Mouse (Mus musculus) C2C12 (cell line): ENCODE measurements around the gene Mgll. TPM values are rescaled to one million over a fixed set of nuclear protein-coding genes. Genes with fewer than 3 reads are reported as not detected.

Source experiments
- H3K27me3 ChIP-seq: one replicate; pipeline ENCODE4 v1.6.1; 2011; ENCODE audit not compliant: control insufficient read depth, insufficient read depth, insufficient read length
- H3K36me3 ChIP-seq: one replicate; pipeline ENCODE4 v1.6.1; 2011; ENCODE audit not compliant: control insufficient read depth, insufficient read depth
- H3K4me3 ChIP-seq: one replicate; pipeline ENCODE4 v1.5.1; 2011; ENCODE audit warnings: mild to moderate bottlenecking, control low read depth; ENCODE audit not compliant: poor library complexity, insufficient read depth, severe bottlenecking
- H3K79me2 ChIP-seq: one replicate; pipeline ENCODE4 v1.6.1; 2011; ENCODE audit not compliant: control insufficient read depth, insufficient read depth
- H3K79me3 ChIP-seq: one replicate; pipeline ENCODE4 v1.6.1; 2011; ENCODE audit warnings: low read depth, control low read depth
- H3ac ChIP-seq: one replicate; pipeline ENCODE3; 2011; ENCODE audit warnings: low read depth; ENCODE audit not compliant: control insufficient read depth, insufficient read length
- CEBPB ChIP-seq: IDR thresholded peaks from one replicate; pipeline ENCODE4 v1.6.1; 2011; ENCODE audit warnings: low read depth, mild to moderate bottlenecking, control low read depth, moderate library complexity
- CTCF ChIP-seq: IDR thresholded peaks from one replicate; pipeline ENCODE4 v1.5.1; 2011; ENCODE audit not compliant: control insufficient read depth, insufficient read depth, insufficient read length
- FOSL1 ChIP-seq: IDR thresholded peaks from one replicate; pipeline ENCODE4 v1.8.0; 2011; ENCODE audit warnings: mild to moderate bottlenecking, low read length; ENCODE audit not compliant: poor library complexity, insufficient read depth, severe bottlenecking
- MAX ChIP-seq: IDR thresholded peaks from one replicate; pipeline ENCODE4 v1.6.1; 2011; ENCODE audit warnings: mild to moderate bottlenecking, control low read depth
- MYOD1 ChIP-seq: IDR thresholded peaks from one replicate; pipeline ENCODE4 v1.6.1; 2011; ENCODE audit warnings: low read depth; ENCODE audit not compliant: control insufficient read depth, insufficient read length
- MYOG ChIP-seq: IDR thresholded peaks from one replicate; pipeline ENCODE4 v1.6.1; 2011; ENCODE audit not compliant: control insufficient read depth, insufficient read length; ENCODE audit errors: extremely low read depth
- USF1 ChIP-seq: IDR thresholded peaks from one replicate; pipeline ENCODE4 v1.6.1; 2011; ENCODE audit warnings: low read depth, mild to moderate bottlenecking, control low read depth, moderate library complexity
- long read RNA-seq, 2 experiments: library from polyadenylated mRNA; unstranded; transcript quantifications; one replicate each; pipeline ENCODE4 v2.0.0; 2019 to 2020
- polyA plus RNA-seq: library from polyadenylated mRNA; unstranded; fragments of >200 nt; fragmentation: generic; extraction: Trizol; gene quantifications from one replicate; pipeline ENCODE4 v1.2.1, GENCODE M21; 2012; ENCODE audit warnings: missing spikeins

Gene Mgll
- polyA plus RNA-seq: 1.3 TPM
- long read RNA-seq, experiment 1, partial matches to known transcripts: 0 of 1 reads
- long read RNA-seq, experiment 1, other reads (novel, unspliced or antisense): 0 of 1 reads
- long read RNA-seq, experiment 2, partial matches to known transcripts: 0 of 3 reads
- long read RNA-seq, experiment 2, other reads (novel, unspliced or antisense): 2 of 3 reads

GRCm38 (mm10) chr6:88724313-88725195 lies at the start of gene Mgll:
Gene Mgll, plus strand, starts transcription at chr6:88724412.
- Histone ChIP-seq H3K4me3 (no peak within 1 kb of the TSS), H3ac (peak within 1 kb of the TSS; percentile 66), H3K79me2 (no peaks in the 10 kb centered on the region), H3K79me3 (no peaks in the 10 kb centered on the region), H3K27me3 (peaks cover 32% of the 10 kb centered on the region), H3K36me3 (no peaks in the 10 kb centered on the region)
- TF ChIP-seq MYOG (no peak), FOSL1 (no peak), CTCF (no peak), MYOD1 (no peak), USF1 (no peak), MAX (no peak), CEBPB (no peak)

DNA sequence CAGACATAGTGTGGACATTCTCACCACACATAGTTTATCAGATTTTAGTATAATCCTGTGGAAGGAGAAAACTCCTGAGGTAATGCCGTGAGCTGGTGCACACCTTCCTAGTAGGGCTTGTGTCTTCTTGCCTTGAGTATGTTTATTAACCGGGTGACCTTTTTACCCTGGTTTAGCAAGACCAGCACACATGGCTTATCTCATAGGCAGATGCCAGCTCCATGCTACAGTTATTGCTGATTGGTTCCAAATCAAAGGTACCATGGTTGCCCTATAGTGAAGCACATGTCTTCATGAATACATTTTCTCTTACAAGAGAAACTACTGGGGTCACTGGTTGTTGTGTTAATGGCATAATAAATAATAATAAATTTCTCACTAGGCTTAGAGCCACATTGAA lies 48.4 kb upstream of the Mgll start:
- H3K79me2 ChIP-seq: no peaks in the 10 kb centered on the region
- no peaks in the 10 kb centered on the region for H3K79me3 ChIP-seq
- TF ChIP-seq MYOG (no peak), CEBPB (no peak), CTCF (no peak), MAX (no peak), MYOD1 (no peak)
- H3K27me3 ChIP-seq: no peaks in the 10 kb centered on the region
- no peak overlapping the region for H3ac ChIP-seq
- H3K36me3 ChIP-seq: no peaks in the 10 kb centered on the region
- H3K4me3 ChIP-seq: no peak overlapping the region

DNA sequence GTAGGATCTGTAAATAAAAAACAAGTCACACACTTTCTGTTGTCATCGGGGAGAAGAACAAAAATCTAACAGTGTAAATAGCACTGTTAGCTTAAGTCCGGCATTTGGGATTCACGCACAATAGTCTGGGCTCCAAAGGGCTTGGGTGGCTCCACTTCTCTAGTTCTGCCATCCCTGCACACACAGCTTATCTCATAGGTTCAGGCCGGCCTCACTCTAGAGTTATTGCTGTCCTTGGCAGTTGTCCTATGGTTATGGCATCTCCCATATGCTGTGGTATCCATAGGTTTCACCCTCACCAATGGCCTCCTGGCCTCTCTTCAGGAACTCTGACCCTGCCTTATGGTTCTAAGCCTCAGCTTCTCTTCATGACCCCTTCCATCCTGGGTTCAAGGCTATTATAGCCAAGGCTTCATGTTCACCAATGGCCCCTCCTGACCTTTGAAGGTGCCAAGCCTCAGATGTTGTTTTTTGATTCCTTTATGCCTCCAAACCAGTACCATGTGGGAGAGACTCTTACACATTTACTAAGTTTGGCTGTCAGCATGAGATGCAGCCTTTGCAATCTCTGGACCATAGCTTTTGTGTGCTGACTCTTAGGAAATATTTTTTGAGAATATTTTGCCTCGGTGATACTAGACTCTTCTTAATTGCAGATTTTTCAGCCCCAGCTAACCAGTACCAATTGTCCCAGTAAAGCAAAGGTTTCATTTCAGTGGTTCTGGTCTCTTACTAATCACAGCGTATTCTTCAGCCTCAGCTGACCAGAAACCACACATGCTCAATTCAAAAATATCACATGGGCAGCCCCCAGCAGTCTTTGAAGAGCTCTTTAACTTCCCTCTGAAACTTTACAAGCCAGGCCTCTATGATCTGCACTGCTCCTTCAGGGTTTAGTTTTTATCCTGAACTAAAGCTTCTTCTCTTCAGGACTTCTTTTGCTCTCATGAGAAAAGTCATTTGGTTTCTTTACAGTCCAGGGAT lies 47.2 kb upstream of the Mgll start:
- no peak overlapping the region for H3K4me3 ChIP-seq
- H3K27me3 ChIP-seq: no peaks in the 10 kb centered on the region
- H3K79me3 ChIP-seq: no peaks in the 10 kb centered on the region
- no peaks in the 10 kb centered on the region for H3K36me3 ChIP-seq
- H3K79me2 ChIP-seq: no peaks in the 10 kb centered on the region
- TF ChIP-seq MAX (no peak), FOSL1 (no peak), MYOG (no peak), MYOD1 (no peak), CEBPB (no peak), USF1 (no peak), CTCF (no peak)
- H3ac ChIP-seq: no peak overlapping the region

- no peaks in the 10 kb centered on the region for H3K27me3 ChIP-seq
- no peak overlapping the region for H3ac ChIP-seq
- TF ChIP-seq CEBPB: no peak
- TF ChIP-seq MAX: no peak
- TF ChIP-seq CTCF: no peak
- TF ChIP-seq USF1: no peak
- TF ChIP-seq FOSL1: no peak
- TF ChIP-seq MYOG: no peak
- no peak for TF ChIP-seq MYOD1
- H3K79me3 ChIP-seq: no peaks in the 10 kb centered on the region
- no peaks in the 10 kb centered on the region for H3K36me3 ChIP-seq
- H3K4me3 ChIP-seq: no peak overlapping the region
- no peaks in the 10 kb centered on the region for H3K79me2 ChIP-seq
These were observed 46.5 kb upstream of the Mgll start for GRCm38 (mm10) chr6:88677738-88678137.

- no peaks in the 10 kb centered on the region for H3K79me3 ChIP-seq
- H3K27me3 ChIP-seq: no peaks in the 10 kb centered on the region
- no peak overlapping the region for H3ac ChIP-seq
- H3K4me3 ChIP-seq: no peak overlapping the region
- no peaks in the 10 kb centered on the region for H3K79me2 ChIP-seq
- TF ChIP-seq MAX: no peak
- TF ChIP-seq FOSL1: no peak
- no peak for TF ChIP-seq CTCF
- TF ChIP-seq CEBPB: no peak
- TF ChIP-seq USF1: no peak
- H3K36me3 ChIP-seq: no peaks in the 10 kb centered on the region
These were observed 43.2 kb upstream of the Mgll start for GRCm38 (mm10) chr6:88681026-88681425.
